Mouse (Mus musculus): ENCODE measurements around the gene Olfr430.
"Not testable (repeated sequence)": the region's sequence is repeated elsewhere in the genome, so short reads cannot be mapped to it uniquely, and the experiment has no call there.

Gene Olfr430

DNA sequence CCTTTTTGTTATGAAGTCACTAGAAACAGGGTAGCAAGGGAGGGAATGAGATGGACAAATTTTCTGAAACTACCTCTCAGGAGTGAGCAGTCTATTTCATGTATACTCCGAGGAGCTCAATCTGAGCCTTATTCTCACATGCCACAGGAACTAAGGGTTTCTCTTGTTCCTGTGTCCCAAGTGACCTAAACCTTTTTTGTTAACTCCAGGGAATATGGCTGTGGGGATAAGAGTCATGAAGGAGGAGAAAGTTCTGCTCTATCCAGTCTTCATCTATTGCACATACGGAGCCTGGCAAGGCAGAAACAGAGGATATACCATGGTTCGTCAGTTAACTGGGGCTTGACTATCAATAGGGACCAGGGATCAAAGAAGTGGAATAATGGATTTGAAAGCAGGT, at the start of gene Olfr430:
Olfr430 (plus strand) TSS at position 301 of the 400 bp plus-strand sequence.
- DNase-seq, result no peak

DNA sequence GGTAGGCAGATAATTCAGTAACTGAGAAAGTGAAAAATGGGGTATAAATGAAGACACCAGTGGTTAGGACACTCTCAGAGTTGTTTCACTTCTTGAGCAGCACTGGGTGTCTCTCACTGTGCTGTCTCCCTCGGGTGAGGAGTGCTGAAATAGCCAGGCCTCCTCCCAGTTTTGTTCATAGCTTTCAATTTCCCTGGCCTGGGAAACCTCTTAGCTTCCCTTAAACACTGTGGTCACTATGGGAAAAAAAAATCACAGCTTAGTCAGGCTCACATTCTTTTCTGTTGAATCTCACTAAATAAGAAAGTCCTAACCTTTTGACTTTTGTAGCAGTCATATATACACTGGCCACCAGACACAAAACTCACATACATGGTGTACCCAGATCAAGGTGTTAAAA, 34.7 kb upstream of the Olfr430 start, which contains the start of gene Ifi205:
Ifi205 (minus strand) TSS at position 113 of the 400 bp plus-strand sequence.
- no peak for DNase-seq

GRCm38 (mm10) chr1:174035841-174036240, 30.6 kb upstream of the Olfr430 start:
- no peak for DNase-seq

DNA sequence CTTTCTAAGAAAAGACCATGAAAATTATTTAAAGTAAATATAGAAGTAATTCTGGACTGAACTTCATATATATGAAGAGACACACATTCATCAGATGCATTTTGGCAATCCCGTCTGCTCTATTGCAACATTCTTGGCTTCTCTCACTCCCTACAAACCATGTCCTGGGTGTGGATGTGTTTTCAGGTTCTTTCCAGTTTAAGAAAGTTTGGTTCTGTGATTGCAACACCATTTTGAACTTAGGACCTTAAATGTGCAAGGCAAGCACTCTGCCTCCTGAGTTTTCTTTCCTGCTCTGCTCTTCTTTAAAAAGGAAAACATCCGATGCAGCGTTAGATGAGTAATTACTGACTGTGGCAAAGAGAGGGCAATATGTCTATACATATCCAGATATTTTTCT, 27.9 kb upstream of the Olfr430 start:
- DNase-seq, result no peak

- no peak for DNase-seq
These were observed 25.8 kb upstream of the Olfr430 start, which contains the start of gene Olfr433 for GRCm38 (mm10) chr1:174040523-174041177. Olfr433 (plus strand) TSS chr1:174040705.

DNA sequence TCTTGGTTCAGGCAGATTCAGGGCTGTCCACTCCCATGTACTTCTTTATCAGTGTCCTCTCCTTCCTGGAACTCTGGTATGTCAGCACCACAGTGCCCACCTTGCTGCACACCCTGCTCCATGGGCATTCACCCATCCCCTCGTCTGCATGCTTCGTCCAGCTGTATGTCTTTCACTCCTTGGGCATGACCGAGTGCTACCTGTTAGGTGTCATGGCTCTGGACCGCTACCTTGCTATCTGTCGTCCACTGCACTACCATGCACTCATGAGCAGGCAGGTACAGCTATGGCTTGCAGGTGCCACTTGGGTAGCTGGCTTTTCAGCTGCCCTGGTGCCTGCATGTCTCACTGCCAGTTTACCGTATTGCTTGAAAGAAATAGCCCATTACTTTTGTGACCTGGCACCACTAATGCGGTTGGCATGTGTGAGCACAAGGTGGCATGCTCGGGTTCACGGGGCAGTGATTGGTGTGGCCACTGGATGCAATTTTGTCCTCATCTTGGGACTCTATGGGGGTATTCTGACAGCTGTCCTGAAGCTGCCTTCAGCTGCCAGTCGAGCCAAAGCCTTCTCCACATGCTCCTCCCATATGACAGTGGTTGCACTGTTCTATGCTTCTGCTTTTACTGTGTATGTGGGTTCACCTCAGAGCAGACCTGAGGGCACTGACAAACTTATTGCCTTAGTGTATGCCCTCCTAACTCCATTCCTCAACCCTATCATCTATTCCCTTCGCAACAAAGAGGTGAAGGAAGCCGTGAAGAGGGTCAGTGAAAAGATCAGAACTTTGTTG, 24.1 kb upstream of the Olfr430 start:
- not testable (repeated sequence) for DNase-seq

DNA sequence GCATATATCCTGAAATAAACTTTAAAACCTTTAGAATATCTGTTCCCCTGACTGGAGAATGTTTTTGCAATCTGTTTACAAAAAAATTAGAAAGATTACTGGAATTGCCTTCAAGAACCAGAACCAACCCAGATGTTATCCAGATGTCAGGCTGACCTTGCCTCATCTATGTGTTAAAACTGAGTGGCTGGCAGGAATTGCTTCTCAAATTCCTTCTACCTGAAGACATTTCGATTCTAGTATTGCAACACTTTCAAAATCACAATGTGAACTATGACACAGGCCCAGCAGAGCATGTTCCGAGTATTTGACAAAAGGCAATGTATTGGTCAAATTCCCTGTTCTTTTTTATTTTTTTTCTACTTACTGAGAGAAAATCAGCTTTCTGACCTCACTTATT, 22.0 kb upstream of the Olfr430 start:
- no peak for DNase-seq

DNA sequence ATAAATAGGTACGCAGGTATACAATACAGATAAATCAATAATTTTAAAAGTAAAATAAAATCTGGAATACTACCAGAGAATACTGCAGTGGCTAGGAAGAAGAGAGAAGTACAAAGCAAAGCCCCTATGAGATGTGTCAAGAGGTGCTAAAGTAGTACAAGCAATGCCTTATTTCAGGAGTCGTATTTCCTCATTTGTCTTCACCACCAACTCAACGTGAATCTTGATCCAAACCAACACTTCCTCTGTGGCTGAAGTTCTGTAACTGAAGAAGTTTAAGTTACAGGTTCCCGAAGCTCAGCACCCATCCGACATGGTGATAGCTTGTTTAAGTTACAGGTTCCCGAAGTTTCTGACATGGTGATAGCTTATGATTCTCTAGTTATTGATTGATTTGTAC, 18.2 kb upstream of the Olfr430 start:
- not testable (repeated sequence) for DNase-seq

- no peak for DNase-seq
These were observed 17.5 kb upstream of the Olfr430 start, which contains the start of gene Olfr432 for GRCm38 (mm10) chr1:174048893-174049292. Olfr432 (plus strand) TSS chr1:174049205.

DNA sequence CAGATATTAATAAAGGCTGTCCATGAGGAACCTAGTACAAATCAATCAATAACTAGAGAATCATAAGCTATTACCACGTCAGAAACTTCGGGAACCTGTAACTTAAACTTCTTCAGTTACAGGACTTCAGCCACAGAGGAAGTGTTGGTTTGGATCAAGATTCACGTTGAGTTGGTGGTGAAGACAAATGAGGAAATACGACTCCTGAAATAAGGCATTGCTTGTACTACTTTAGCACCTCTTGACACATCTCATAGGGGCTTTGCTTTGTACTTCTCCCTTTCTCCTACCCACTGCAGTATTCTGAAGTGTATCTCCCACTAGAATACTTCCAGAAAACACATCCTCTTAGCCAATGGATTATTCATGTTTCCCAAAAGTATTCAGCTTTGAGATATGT, 17.0 kb upstream of the Olfr430 start:
- DNase-seq, result not testable (repeated sequence)

DNA sequence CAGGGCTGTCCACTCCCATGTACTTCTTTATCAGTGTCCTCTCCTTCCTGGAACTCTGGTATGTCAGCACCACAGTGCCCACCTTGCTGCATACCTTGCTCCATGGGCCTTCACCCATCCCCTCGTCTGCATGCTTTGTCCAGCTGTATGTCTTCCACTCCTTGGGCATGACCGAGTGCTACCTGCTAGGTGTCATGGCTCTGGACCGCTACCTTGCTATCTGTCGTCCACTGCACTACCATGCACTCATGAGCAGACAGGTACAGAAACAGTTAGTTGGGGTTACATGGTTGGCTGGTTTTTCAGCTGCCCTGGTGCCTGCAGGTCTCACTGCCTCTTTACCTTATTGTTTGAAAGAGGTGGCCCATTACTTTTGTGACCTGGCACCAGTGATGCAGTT, 15.9 kb upstream of the Olfr430 start:
- no peak for DNase-seq

DNA sequence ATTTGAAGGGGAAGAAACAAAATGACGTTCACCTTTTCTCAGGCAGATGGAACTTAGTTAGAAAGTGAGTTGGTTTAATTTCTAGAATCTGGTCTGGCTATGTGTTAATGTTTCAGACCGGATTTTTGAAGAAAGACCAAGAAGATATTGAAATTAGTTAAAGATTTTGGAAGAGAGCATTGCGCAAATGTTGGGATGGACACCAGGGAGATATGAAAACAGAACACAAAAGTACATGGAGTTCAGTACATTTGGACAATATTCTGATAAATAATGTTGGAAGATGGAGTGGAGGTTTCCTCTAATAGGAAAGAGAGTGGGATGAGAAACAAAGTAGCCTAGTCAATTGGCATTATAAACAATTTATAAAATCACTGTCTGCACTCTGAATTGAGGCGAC, 14.9 kb upstream of the Olfr430 start:
- DNase-seq, result no peak

DNA sequence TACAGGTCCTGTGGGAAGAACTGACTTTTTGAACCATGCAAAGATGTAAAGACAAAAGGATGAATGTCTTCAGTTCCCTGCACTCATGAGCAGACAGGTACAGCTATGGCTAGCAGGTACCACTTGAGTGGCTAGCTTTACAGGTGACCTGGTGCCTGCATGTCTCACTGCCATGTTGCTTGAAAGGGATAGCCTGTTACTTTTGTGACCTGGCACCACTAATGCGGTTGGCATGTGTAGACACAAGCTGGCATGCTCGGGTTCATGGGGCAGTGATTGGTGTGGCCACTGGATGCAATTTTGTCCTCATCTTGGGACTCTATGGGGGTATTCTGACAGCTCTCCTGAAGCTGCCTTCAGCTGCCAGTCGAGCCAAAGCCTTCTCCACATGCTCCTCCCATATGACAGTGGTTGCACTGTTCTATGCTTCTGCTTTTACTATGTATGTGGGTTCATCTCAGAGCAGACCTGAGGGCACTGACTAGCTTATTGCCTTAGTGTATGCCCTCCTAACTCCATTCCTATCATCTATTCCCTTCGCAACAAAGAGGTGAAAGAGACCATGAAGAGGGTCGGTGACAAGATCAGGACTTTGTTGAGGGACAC, 14.4 kb upstream of the Olfr430 start:
- DNase-seq, result no peak

- no peak for DNase-seq
These were observed 13.4 kb upstream of the Olfr430 start for GRCm38 (mm10) chr1:174052981-174053380.

DNA sequence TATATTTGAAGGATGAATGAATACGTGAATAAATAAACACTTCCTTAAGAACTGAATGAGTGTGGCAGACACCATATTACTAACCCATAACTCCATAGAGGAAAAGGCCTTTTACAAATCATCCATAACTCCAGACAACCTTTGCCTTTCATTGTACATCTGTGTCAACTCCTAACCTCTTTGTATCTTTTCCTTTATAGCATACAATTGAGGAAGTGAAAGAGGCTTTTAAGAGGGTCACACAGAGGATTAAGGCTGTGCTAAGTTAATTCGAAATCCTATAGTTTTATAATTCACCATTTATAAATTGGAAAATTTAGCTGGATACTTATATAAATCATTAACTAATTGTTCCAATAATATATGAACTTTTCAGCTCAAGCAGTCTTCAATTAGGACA, 11.2 kb upstream of the Olfr430 start:
- DNase-seq, result no peak

DNA sequence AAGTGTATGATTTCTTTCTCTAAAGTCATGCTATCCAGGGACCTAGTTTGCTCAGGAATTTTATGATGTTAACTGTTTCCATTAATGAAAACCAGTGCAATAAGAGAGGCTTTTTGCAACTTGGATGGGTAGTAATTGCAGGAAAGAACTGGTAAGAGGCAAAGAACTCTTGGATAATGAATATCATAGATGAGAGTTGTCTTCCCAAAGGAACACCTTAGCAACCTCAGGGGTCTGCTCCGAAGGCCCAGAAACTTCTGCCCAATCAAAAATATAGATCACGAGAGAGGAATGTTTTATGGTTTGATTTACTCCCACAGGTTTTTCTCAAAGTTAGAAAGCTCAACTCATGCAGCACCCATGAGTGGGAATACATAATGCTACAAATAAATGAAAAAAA, 17.6 kb downstream of the Olfr430 start, which contains the start of gene Olfr429:
Olfr429 (plus strand) TSS at position 301 of the 400 bp plus-strand sequence.
- no peak for DNase-seq

DNA sequence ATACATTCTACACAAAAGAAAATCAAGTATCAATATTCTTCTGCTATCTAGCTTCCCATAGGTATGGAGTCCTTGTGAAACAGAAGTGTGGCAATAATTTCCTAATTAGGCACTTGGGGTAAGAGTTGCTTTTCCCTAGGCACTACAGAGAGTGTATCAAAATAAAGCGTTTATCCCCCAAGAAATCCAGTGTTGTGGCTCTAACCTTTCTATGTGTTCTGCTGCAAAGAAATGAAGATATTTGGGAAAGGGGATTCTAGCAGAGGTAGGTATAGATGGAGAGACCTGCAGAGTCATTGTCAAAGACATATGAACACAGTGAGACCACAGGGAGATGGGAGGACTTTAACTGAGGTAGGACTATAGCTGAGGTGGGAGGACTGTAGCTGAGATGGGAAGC, 30.2 kb downstream of the Olfr430 start, which contains the start of gene Olfr427:
Olfr427 (plus strand) TSS at position 301 of the 400 bp plus-strand sequence.
- no peak for DNase-seq

DNA sequence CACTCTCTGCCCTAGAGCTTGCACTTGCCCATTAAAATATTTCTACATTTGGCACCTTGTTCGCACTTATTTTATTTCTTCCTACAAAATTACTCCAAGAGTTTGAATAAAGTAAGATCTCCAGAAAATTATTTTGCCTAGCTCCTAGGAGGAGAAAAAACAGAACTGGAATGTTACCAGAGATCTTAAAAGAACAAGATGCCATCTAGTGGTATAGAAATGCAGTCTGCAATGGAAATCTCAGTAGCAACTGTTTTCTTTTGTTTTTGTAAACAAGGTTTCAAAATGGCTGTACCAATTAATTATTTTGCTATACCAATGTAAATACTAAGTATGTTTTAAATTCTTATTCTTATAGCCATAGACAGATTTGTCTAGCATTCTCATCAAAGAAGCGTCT, 37.3 kb downstream of the Olfr430 start:
- DNase-seq, result peak in 1 of 2 experiments; percentile 11

- no peak for DNase-seq
These were observed 54.7 kb downstream of the Olfr430 start, which contains the start of gene Olfr231 for GRCm38 (mm10) chr1:174121062-174121461. Olfr231 (minus strand) TSS chr1:174121162.
